Mouse (Mus musculus) activated CD4-positive, CD25-positive, alpha-beta regulatory T cell, adult 4 months (primary cell): ENCODE data around the gene Pts. TPM values are rescaled to one million over a fixed set of nuclear protein-coding genes. Genes with fewer than 3 reads are reported as not detected.

Source experiments
- ATAC-seq: one replicate; pipeline ENCODE4 v1.8.0; 2017
- polyA plus RNA-seq, 2 experiments: library from polyadenylated mRNA; unstranded; fragments of 100-300 nt; shearing (Covaris generic); gene quantifications; one replicate each; pipeline ENCODE4 v1.2.1; 2017

The Pts gene
- 100 to 1,000 TPM; 117 to 121 TPM for polyA plus RNA-seq

GRCm38 (mm10) chr9:50528293-50528892 lies at the start of gene Pts:
Gene Pts (minus strand): TSS chr9:50528724.
- ATAC-seq, result peak; percentile 95

GRCm38 (mm10) chr9:50569599-50570525 lies 41.3 kb upstream of the Pts start:
- ATAC-seq, result no peak

- no peak for ATAC-seq
Observed at GRCm38 (mm10) chr9:50567881-50568280, 39.4 kb upstream of the Pts start.

GRCm38 (mm10) chr9:50567372-50567771 lies 38.8 kb upstream of the Pts start:
- ATAC-seq, result no peak

GRCm38 (mm10) chr9:50565940-50566339 lies 37.4 kb upstream of the Pts start:
- ATAC-seq, result no peak

- no peak for ATAC-seq
Observed at GRCm38 (mm10) chr9:50565173-50565572, 36.6 kb upstream of the Pts start.

GRCm38 (mm10) chr9:50561918-50562360 lies 33.4 kb upstream of the Pts start:
- ATAC-seq, result no peak

GRCm38 (mm10) chr9:50561145-50561917 lies 32.8 kb upstream of the Pts start, which contains the start of gene Tex12:
Gene Tex12 (minus strand): TSS chr9:50561325.
- no peak for ATAC-seq

- no peak for ATAC-seq
Observed at GRCm38 (mm10) chr9:50555094-50555446, 26.5 kb upstream of the Pts start, which contains the start of gene Bco2. Gene Bco2 (minus strand): TSS chr9:50555181.

- ATAC-seq, result peak; percentile 95
Observed at GRCm38 (mm10) chr9:50554241-50555093, 25.9 kb upstream of the Pts start, which contains the start of gene Il18. Gene Il18 (plus strand): TSS chr9:50554827.

- no peak for ATAC-seq
Observed at GRCm38 (mm10) chr9:50553547-50553946, 25.0 kb upstream of the Pts start.

- no peak for ATAC-seq
Observed at GRCm38 (mm10) chr9:50552206-50552605, 23.7 kb upstream of the Pts start.

- no peak for ATAC-seq
Observed at GRCm38 (mm10) chr9:50548936-50549335, 20.4 kb upstream of the Pts start.

- ATAC-seq, result peak; percentile 63
Observed at GRCm38 (mm10) chr9:50547859-50548478, 19.4 kb upstream of the Pts start.

- no peak for ATAC-seq
Observed at GRCm38 (mm10) chr9:50542401-50542800, 13.9 kb upstream of the Pts start.

GRCm38 (mm10) chr9:50540170-50540569 lies 11.6 kb upstream of the Pts start:
- no peak for ATAC-seq

- peak; percentile 45 for ATAC-seq
Observed at GRCm38 (mm10) chr9:50537295-50537694, 8.8 kb upstream of the Pts start.

GRCm38 (mm10) chr9:50536603-50537135 lies 8.1 kb upstream of the Pts start:
- no peak for ATAC-seq

- no peak for ATAC-seq
Observed at GRCm38 (mm10) chr9:50535930-50536329, 7.4 kb upstream of the Pts start.

- ATAC-seq, result no peak
Observed at GRCm38 (mm10) chr9:50533791-50534190, 5.3 kb upstream of the Pts start.

- ATAC-seq, result peak; percentile 30
Observed at GRCm38 (mm10) chr9:50533328-50533727, 4.8 kb upstream of the Pts start.
